Mouse (Mus musculus) retina, postnatal 7 days (tissue): ENCODE measurements around the gene Itga2.

ENCODE experiments used
- DNase-seq: peaks from one replicate; pipeline ENCODE4 v3.0.0-alpha.2; 2012; ENCODE audit warnings: low read depth, low spot score

Gene Itga2

GRCm38 (mm10) chr13:114818513-114818912 lies 113.4 kb downstream of the Itga2 start:
- DNase-seq, result no peak

DNA sequence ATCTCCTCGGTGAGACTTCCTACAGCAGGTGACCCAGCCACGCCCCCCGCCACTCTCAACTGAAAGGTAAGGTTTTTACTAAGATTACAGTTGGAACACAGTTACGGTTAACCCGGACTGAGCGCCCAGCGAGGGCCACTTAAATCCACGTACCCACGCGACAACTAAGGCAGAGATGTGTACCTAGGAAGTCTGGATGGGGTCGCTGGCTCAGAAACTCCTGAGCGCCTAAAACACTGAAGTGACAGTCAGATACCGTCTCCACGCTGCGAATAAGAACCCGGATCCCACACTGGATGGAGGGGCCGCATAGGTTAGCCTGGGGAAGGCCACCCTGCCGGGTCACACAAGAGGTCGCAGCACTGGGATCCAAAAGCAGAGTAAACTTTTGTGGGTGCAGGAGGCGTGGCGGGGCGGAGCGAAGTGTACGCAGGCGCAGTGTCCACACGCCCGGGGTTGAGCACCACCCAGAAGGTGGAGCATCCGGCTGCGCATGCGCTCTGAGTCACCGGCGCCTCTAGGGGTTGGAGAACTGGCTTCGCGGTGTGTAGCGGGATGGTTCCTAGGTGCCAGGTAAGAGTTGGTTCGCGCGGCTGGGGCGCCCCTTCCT lies 114.0 kb downstream of the Itga2 start, which contains the start of gene Mocs2:
Mocs2 (plus strand) TSS at position 486 of the 610 bp plus-strand sequence.
- peak; percentile 91 for DNase-seq

DNA sequence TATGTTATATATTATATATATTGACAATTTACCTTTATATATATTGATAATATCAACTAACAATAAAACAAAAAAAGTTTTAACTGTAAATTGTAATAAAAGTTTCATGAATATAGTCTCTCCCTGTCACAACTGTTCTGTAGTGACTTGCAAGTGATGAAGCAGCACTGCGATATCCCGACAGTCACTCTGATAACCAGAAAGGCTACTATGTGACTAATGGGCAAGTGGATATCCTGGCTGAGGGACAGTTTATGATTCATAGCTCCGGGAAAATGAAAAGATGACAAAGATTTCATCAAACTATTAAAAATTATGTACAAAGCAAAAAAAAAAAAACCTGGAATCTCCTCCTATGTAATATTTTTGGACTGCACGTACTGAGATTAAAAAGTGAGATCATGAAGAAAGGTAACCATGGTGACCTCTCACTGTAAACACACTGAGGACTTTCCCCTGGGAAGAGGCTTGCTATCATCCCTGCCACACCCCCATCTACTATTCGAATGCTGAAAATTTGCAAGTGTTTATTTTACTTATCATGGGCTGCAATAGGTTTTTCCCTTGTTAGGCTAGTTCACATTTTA lies 122.2 kb downstream of the Itga2 start:
- no peak for DNase-seq

GRCm38 (mm10) chr13:114802971-114803370 lies 128.9 kb downstream of the Itga2 start:
- DNase-seq, result no peak

DNA sequence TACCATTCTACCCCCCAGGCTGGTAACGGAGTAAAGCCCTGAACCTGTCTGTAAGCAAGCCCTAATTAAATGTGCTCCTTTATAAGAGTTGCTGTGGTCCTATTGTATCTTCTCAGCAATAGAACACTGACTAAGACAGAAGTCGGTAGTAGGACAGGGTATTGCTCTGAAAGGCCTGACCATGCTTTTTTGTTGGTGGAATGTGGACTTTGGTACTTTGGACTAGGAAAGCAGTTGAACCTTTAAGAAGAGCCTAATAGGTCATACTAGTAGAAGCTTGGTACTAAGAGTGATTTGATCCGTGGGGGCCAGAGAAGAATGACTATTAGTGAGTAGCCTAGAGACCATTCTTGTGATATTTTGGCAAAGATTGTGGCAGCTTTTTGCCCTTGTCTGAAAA lies 130.0 kb downstream of the Itga2 start:
- DNase-seq, result no peak

- peak; percentile 14 for DNase-seq
Observed at GRCm38 (mm10) chr13:114793250-114794030, 138.5 kb downstream of the Itga2 start.

DNA sequence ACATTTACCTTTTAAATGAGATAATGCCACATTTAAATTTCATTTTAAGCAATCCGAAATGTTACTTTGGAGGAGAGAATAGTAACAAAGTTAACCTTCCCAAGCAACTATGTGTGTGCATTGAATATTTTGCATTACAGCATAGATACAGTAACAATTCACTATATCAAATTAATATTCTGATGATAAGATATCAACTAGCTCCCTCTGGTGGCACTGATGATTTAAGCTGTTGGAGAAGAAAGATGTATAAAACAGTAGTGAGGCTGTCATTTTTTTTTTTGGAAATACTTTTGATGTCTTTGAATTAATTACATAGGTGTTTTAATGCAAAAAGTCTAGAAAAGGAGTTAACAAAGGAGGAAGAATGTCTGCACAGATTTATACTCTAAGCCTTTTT lies 140.4 kb downstream of the Itga2 start:
- peak; percentile 19 for DNase-seq
